Mouse (Mus musculus) CH12.LX (cell line): ENCODE measurements at regions not wholly inside any gene's neighbourhood (a gene's known extent, or its start where the extent isn't known, plus 50 kb on each side); places are given as distances from the start of the nearest gene placed in this dataset.

Experiments used
- CTCF ChIP-seq, 2 experiments: IDR thresholded peaks in 1 of 2; conservative IDR thresholded peaks in 1 of 2; 2 replicates each; pipeline ENCODE4 v1.5.1; 2011 to 2012; ENCODE audit warnings: low read depth in 2 of 2, low read length in 2 of 2, improper control_type of control experiment in 1 of 2, inconsistent platforms in 1 of 2, mild to moderate bottlenecking in 1 of 2, moderate library complexity in 1 of 2
- ELF1 ChIP-seq: IDR thresholded peaks from 2 replicates; pipeline ENCODE4 v1.6.1; 2014; ENCODE audit warnings: low read depth, mild to moderate bottlenecking, inconsistent platforms, low read length, improper control_type of control experiment
- MEF2A ChIP-seq: IDR thresholded peaks from 2 replicates; pipeline ENCODE4 v1.6.1; 2014; ENCODE audit warnings: low read depth, mild to moderate bottlenecking, inconsistent platforms, low read length, improper control_type of control experiment, borderline replicate concordance
- MYC ChIP-seq: IDR thresholded peaks from 2 replicates; pipeline ENCODE4 v1.6.1; 2011; ENCODE audit warnings: low read depth, mild to moderate bottlenecking, improper control_type of control experiment, low read length
- NRF1 ChIP-seq: IDR thresholded peaks from 2 replicates; pipeline ENCODE4 v1.6.1; 2014; ENCODE audit warnings: low read depth, mild to moderate bottlenecking, inconsistent platforms, low read length, improper control_type of control experiment, moderate library complexity
- POLR2A ChIP-seq: IDR thresholded peaks from 2 replicates; pipeline ENCODE4 v1.6.1; 2011; ENCODE audit warnings: low read depth, mild to moderate bottlenecking, improper control_type of control experiment, low read length
- POLR2AphosphoS2 ChIP-seq: IDR thresholded peaks from 2 replicates; pipeline ENCODE4 v1.6.1; 2011; ENCODE audit warnings: low read depth, low read length, improper control_type of control experiment
- TBP ChIP-seq: conservative IDR thresholded peaks from 2 replicates; pipeline ENCODE4 v1.6.1; 2011; ENCODE audit warnings: low read depth, low read length, improper control_type of control experiment
- ZNF384 ChIP-seq: IDR thresholded peaks from 2 replicates; pipeline ENCODE4 v1.6.1; 2012; ENCODE audit warnings: low read depth, low read length, improper control_type of control experiment, inconsistent platforms

DNA sequence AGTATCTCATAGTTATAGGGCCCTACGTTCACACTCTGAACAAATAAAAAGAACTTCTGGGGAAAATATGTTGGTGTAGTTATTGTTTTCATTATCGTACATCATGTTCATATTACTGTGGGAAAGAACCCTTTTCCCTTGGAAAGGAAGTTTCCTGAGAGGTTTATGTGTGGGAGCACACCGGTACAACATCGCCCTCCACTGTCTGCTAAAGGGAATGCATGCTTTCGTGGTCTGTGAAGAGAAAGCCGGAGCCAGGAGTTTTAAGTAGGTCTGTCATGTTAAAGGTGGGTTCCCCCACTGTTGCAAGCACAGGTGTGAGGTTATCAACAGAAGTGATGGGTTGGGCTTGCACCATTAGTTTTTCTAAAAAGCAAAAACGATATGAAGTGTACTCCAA is 154.8 kb upstream of the Gmds start:
- TF ChIP-seq CTCF (conservative IDR thresholded peaks at IDR 0.05 in 1 of 2, IDR thresholded peaks at IDR 0.05 in 1 of 2; ENCODE audit: low read depth in 2 of 2, low read length in 2 of 2) (peak; percentile 70 to 78), POLR2AphosphoS2 (no peak), ZNF384 (no peak), NRF1 (no peak), ELF1 (no peak), MYC (no peak), POLR2A (no peak), MEF2A (no peak), TBP (no peak)
